Mouse (Mus musculus): ENCODE results near the gene Mcur1.
A peak's percentile ranks its signal among the peaks of the same experiment; 100 is the strongest.

Gene Mcur1

GRCm38 (mm10) chr13:43559711-43560457 lies at the start of gene Mcur1:
Gene Mcur1 (minus strand): TSS chr13:43560191.
- peak; percentile 72 to 89 for DNase-seq (ENCODE audit: low spot score in 2 of 2)

GRCm38 (mm10) chr13:43608854-43609253 lies 48.9 kb upstream of the Mcur1 start:
- no peak for DNase-seq (ENCODE audit: low spot score in 2 of 2)

- peak in 1 of 2 experiments; percentile 44 for DNase-seq (ENCODE audit: low spot score in 2 of 2)
Observed at GRCm38 (mm10) chr13:43603042-43603441, 43.1 kb upstream of the Mcur1 start.

- no peak for DNase-seq (ENCODE audit: low spot score in 2 of 2)
Observed at GRCm38 (mm10) chr13:43602440-43602839, 42.4 kb upstream of the Mcur1 start.

- DNase-seq (ENCODE audit: low spot score in 2 of 2) = no peak
Observed at GRCm38 (mm10) chr13:43600967-43601366, 41.0 kb upstream of the Mcur1 start.

- DNase-seq (ENCODE audit: low spot score in 2 of 2) = peak in 1 of 2 experiments; percentile 56
Observed at GRCm38 (mm10) chr13:43595896-43596295, 35.9 kb upstream of the Mcur1 start.

GRCm38 (mm10) chr13:43592681-43593068 lies 32.7 kb upstream of the Mcur1 start:
- DNase-seq (ENCODE audit: low spot score in 2 of 2) = no peak

GRCm38 (mm10) chr13:43591828-43592680 lies 32.1 kb upstream of the Mcur1 start:
- DNase-seq (ENCODE audit: low spot score in 2 of 2) = peak in 1 of 2 experiments; percentile 21

- no peak for DNase-seq (ENCODE audit: low spot score in 2 of 2)
Observed at GRCm38 (mm10) chr13:43587844-43588840, 28.2 kb upstream of the Mcur1 start.

GRCm38 (mm10) chr13:43586966-43587365 lies 27.0 kb upstream of the Mcur1 start:
- no peak for DNase-seq (ENCODE audit: low spot score in 2 of 2)

GRCm38 (mm10) chr13:43585335-43585734 lies 25.3 kb upstream of the Mcur1 start:
- DNase-seq (ENCODE audit: low spot score in 2 of 2) = no peak

- DNase-seq (ENCODE audit: low spot score in 2 of 2) = no peak
Observed at GRCm38 (mm10) chr13:43583504-43583903, 23.5 kb upstream of the Mcur1 start.

- DNase-seq (ENCODE audit: low spot score in 2 of 2) = no peak
Observed at GRCm38 (mm10) chr13:43582961-43583360, 23.0 kb upstream of the Mcur1 start.

GRCm38 (mm10) chr13:43580661-43581060 lies 20.7 kb upstream of the Mcur1 start:
- DNase-seq (ENCODE audit: low spot score in 2 of 2) = no peak

- peak; percentile 32 to 47 for DNase-seq (ENCODE audit: low spot score in 2 of 2)
Observed at GRCm38 (mm10) chr13:43579740-43580139, 19.7 kb upstream of the Mcur1 start.

- DNase-seq (ENCODE audit: low spot score in 2 of 2) = no peak
Observed at GRCm38 (mm10) chr13:43577766-43578165, 17.8 kb upstream of the Mcur1 start.

- no peak for DNase-seq (ENCODE audit: low spot score in 2 of 2)
Observed at GRCm38 (mm10) chr13:43577254-43577653, 17.3 kb upstream of the Mcur1 start.

GRCm38 (mm10) chr13:43575431-43575830 lies 15.4 kb upstream of the Mcur1 start:
- DNase-seq (ENCODE audit: low spot score in 2 of 2) = no peak

GRCm38 (mm10) chr13:43573979-43574378 lies 14.0 kb upstream of the Mcur1 start:
- DNase-seq (ENCODE audit: low spot score in 2 of 2) = no peak

- no peak for DNase-seq (ENCODE audit: low spot score in 2 of 2)
Observed at GRCm38 (mm10) chr13:43567141-43567891, 7.3 kb upstream of the Mcur1 start.

GRCm38 (mm10) chr13:43566184-43566583 lies 6.2 kb upstream of the Mcur1 start:
- DNase-seq (ENCODE audit: low spot score in 2 of 2) = no peak
